Mouse (Mus musculus) thymus, adult 2 months (tissue): ENCODE data around the gene Agmo.

Experiments used
- CTCF ChIP-seq: fragments of 200-500 bp; IDR thresholded peaks from 2 replicates; pipeline ENCODE4 v1.5.1; 2012; ENCODE audit warnings: mild to moderate bottlenecking, control low read depth, low read length, moderate library complexity, borderline replicate concordance; ENCODE audit not compliant: control insufficient read depth, poor library complexity, insufficient read depth; ENCODE audit errors: extremely low read depth
- POLR2A ChIP-seq: fragments of 200-500 bp; IDR thresholded peaks from 2 replicates; pipeline ENCODE4 v1.6.1; 2012; ENCODE audit warnings: mild to moderate bottlenecking, low read length, control low read depth, moderate library complexity; ENCODE audit not compliant: control insufficient read depth, poor library complexity, insufficient read depth; ENCODE audit errors: extremely low read depth

DNA sequence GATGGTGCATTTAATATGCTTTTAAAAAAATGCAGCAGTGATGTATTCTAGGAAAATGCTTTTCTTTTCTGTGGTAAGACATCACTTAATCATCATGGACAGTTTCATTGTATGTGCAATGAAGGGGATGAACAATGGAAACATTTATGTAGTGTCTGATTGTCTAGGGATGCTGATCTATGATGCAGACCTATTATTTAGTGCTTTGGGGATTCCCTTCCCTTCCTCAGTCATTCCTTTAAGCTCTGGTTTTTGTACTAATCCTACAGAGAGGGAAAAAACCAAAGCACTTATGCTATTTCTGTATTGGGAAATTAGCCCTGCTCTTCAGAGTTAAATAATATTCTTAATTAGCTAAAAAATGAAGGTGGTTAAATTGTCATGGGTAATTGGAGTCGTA, 266.0 kb downstream of the Agmo start:
- TF ChIP-seq CTCF (no peak), POLR2A (no peak)
